Mouse (Mus musculus) lung, adult 2 months (tissue): Measurements from ENCODE around the gene Spesp1.

Experiments used
- CTCF ChIP-seq: fragments of 200-500 bp; IDR thresholded peaks from 2 replicates; pipeline ENCODE4 v1.5.1; 2011; ENCODE audit warnings: mild to moderate bottlenecking, low read length, control low read depth; ENCODE audit not compliant: insufficient read depth
- POLR2A ChIP-seq: fragments of 200-500 bp; IDR thresholded peaks from 2 replicates; pipeline ENCODE4 v1.6.1; 2011; ENCODE audit warnings: low read depth, mild to moderate bottlenecking, control low read depth, low read length, borderline replicate concordance; ENCODE audit errors: extremely low read depth

GRCm38 (mm10) chr9:62287633-62288025, 5.6 kb upstream of the Spesp1 start:
- TF ChIP-seq CTCF: no peak
- no peak for TF ChIP-seq POLR2A
